Mouse (Mus musculus): ENCODE measurements around the gene Arap2.

DNA sequence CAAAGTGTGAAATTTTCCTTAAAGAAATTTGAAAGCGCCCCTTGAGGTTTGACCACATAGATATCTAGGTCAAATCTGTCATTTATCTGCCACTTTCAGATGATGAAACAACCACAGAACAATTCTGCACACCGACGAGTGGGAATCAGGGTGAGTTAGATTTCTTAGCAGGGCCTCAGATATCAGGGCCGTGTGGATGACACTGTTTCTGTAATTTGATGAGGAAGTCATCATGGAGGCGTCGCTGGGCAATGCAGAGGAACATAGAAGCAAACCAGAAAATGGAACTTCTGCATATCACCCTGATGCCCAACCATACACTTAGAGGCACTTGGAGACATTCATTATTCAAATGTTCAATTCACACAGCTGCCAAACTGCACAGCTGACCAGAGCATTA lies 55.0 kb downstream of the Arap2 start:
- TF ChIP-seq FLI1 (IDR thresholded peaks at IDR 0.05; ENCODE audit: low read length), result no peak
- TF ChIP-seq GATA1 (IDR thresholded peaks at IDR 0.05; ENCODE audit: borderline replicate concordance, low read length), result no peak

Data from megakaryocyte, embryonic 14.5 days (primary cell).